Mouse (Mus musculus) cortical plate, adult 2 months (tissue): Measurements from ENCODE around the gene Edem1.

ENCODE experiments used
- CTCF ChIP-seq: fragments of 200-500 bp; IDR thresholded peaks from 2 replicates; pipeline ENCODE4 v1.5.1; 2011; ENCODE audit warnings: mild to moderate bottlenecking, control low read depth, low read length; ENCODE audit not compliant: insufficient read depth; ENCODE audit errors: extremely low read depth
- POLR2A ChIP-seq: fragments of 200-500 bp; IDR thresholded peaks from 2 replicates; pipeline ENCODE4 v1.6.1; 2011; ENCODE audit warnings: mild to moderate bottlenecking, low read length, control low read depth; ENCODE audit not compliant: insufficient read depth; ENCODE audit errors: extremely low read depth

DNA sequence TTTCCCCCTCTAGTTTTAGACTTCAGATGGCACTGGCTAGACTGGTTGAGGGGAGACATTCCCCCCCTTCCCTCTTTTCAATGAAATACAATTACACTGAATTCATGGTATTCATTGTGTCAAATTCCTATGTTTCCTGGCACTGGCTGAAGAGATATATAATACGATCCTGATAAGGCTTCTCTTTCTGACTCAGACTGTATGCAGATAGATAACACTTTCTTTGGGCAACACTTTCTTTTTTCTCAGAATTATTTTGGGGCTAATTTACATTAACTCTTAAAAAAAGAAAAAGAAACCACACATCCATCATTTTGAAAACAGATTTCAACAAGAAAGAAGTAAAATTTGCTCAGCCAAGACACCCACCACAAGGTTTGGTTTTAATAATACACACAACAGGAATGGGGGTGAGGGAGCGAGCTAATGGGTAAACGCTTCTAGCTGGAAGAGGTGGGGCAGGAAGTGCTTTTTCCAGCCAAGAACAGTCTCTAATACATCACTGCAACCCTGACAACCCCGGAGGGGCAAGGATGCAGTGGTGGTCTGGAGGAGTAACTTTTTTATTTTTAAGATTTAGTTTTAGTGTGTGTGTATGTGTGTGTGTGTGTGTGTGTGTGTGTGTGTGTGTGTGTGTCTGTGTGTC is 52.0 kb downstream of the Edem1 start:
- TF ChIP-seq CTCF (no peak), POLR2A (no peak)
